Mouse (Mus musculus): ENCODE measurements around the gene Mgat3. TPM values are rescaled to one million over a fixed set of nuclear protein-coding genes. Genes with fewer than 3 reads are reported as not detected.
A peak's percentile ranks its signal among the peaks of the same experiment; 100 is the strongest.

Gene Mgat3
- polyA plus RNA-seq, 1 experiment from 2014 or later = 10.5 TPM

GRCm38 (mm10) chr15:80215716-80216479 is 42.4 kb downstream of the Mgat3 start:
- no peaks in the 10 kb centered on the region for H3K27me3 ChIP-seq (replicated peaks; ENCODE audit: control insufficient read depth, insufficient read depth, low read length)
- H3K4me1 ChIP-seq (replicated peaks; ENCODE audit: control insufficient read depth, insufficient read depth, low read length) = 0 out of 2 replicates have a peak, but pooled peaks cover 3% of the 10 kb centered on the region
- H3K27ac ChIP-seq (ENCODE audit: low read depth) = no peak overlapping the region
- ATAC-seq (replicated peaks; ENCODE audit: low FRiP score, low TSS enrichment, low read depth) = no peak
- H3K9me3 ChIP-seq (ENCODE audit: control insufficient read depth, low read length) = no peaks in the 10 kb centered on the region
- H3K4me2 ChIP-seq (ENCODE audit: low read length) = no peak overlapping the region
- DNase-seq (ENCODE audit: low spot score) = no peak
- peaks cover 33% of the 10 kb centered on the region for H3K36me3 ChIP-seq (ENCODE audit: control insufficient read depth, insufficient read depth, low read length)
- no peak overlapping the region for H3K9ac ChIP-seq (ENCODE audit: low read length)
- H3K4me3 ChIP-seq (ENCODE audit: low read depth, low read length) = no peak overlapping the region
- WGBS = 16% methylated on average over 10 of the region's 10 CpGs

GRCm38 (mm10) chr15:80216480-80216820 is 42.9 kb downstream of the Mgat3 start:
- ATAC-seq (replicated peaks; ENCODE audit: low FRiP score, low TSS enrichment, low read depth) = no peak
- no peak overlapping the region for H3K4me2 ChIP-seq (ENCODE audit: low read length)
- no peaks in the 10 kb centered on the region for H3K27me3 ChIP-seq (replicated peaks; ENCODE audit: control insufficient read depth, insufficient read depth, low read length)
- no peak overlapping the region for H3K27ac ChIP-seq (ENCODE audit: low read depth)
- 59% methylated on average over 9 of the region's 9 CpGs for WGBS
- 0 out of 2 replicates have a peak, but pooled peaks cover 3% of the 10 kb centered on the region for H3K4me1 ChIP-seq (replicated peaks; ENCODE audit: control insufficient read depth, insufficient read depth, low read length)
- H3K9me3 ChIP-seq (ENCODE audit: control insufficient read depth, low read length) = no peaks in the 10 kb centered on the region
- DNase-seq (ENCODE audit: low spot score) = no peak
- H3K4me3 ChIP-seq (ENCODE audit: low read depth, low read length) = no peak overlapping the region
- peaks cover 27% of the 10 kb centered on the region for H3K36me3 ChIP-seq (ENCODE audit: control insufficient read depth, insufficient read depth, low read length)
- H3K9ac ChIP-seq (ENCODE audit: low read length) = no peak overlapping the region

GRCm38 (mm10) chr15:80217476-80217875 is 44.0 kb downstream of the Mgat3 start:
- Histone ChIP-seq H3K4me2 (ENCODE audit: low read length) (no peak overlapping the region), H3K27me3 (replicated peaks; ENCODE audit: control insufficient read depth, insufficient read depth, low read length) (no peaks in the 10 kb centered on the region), H3K4me1 (replicated peaks; ENCODE audit: control insufficient read depth, insufficient read depth, low read length) (0 out of 2 replicates have a peak, but pooled peaks cover 3% of the 10 kb centered on the region), H3K9ac (ENCODE audit: low read length) (no peak overlapping the region), H3K27ac (ENCODE audit: low read depth) (no peak overlapping the region), H3K4me3 (ENCODE audit: low read depth, low read length) (no peak overlapping the region), H3K9me3 (ENCODE audit: control insufficient read depth, low read length) (no peaks in the 10 kb centered on the region), H3K36me3 (ENCODE audit: control insufficient read depth, insufficient read depth, low read length) (peaks cover 17% of the 10 kb centered on the region)
- ATAC-seq (replicated peaks; ENCODE audit: low FRiP score, low TSS enrichment, low read depth) (no peak), DNase-seq (ENCODE audit: low spot score) (no peak)
- 82% methylated on average over 10 of the region's 10 CpGs for WGBS

- no peaks in the 10 kb centered on the region for H3K27me3 ChIP-seq (replicated peaks; ENCODE audit: control insufficient read depth, insufficient read depth, low read length)
- no peak overlapping the region for H3K27ac ChIP-seq (ENCODE audit: low read depth)
- WGBS = 20% methylated on average over 14 of the region's 14 CpGs
- DNase-seq (ENCODE audit: low spot score) (no peak), ATAC-seq (replicated peaks; ENCODE audit: low FRiP score, low TSS enrichment, low read depth) (peak; percentile 53; the same call in 1 of the 2 replicates)
- H3K4me3 ChIP-seq (ENCODE audit: low read depth, low read length) = no peak overlapping the region
- no peak overlapping the region for H3K9ac ChIP-seq (ENCODE audit: low read length)
- H3K9me3 ChIP-seq (ENCODE audit: control insufficient read depth, low read length) = no peaks in the 10 kb centered on the region
- 0 out of 2 replicates have a peak, but pooled peaks cover 3% of the 10 kb centered on the region for H3K4me1 ChIP-seq (replicated peaks; ENCODE audit: control insufficient read depth, insufficient read depth, low read length)
- H3K36me3 ChIP-seq (ENCODE audit: control insufficient read depth, insufficient read depth, low read length) = 0 out of 2 replicates have a peak, but pooled peaks cover 7% of the 10 kb centered on the region
- H3K4me2 ChIP-seq (ENCODE audit: low read length) = peak overlapping the region; percentile 30; the same call in 1 of the 2 replicates
Measured at GRCm38 (mm10) chr15:80219211-80219610, 45.7 kb downstream of the Mgat3 start.

GRCm38 (mm10) chr15:80219705-80220657 is 46.5 kb downstream of the Mgat3 start:
- Histone ChIP-seq H3K27ac (ENCODE audit: low read depth) (no peak overlapping the region), H3K4me3 (ENCODE audit: low read depth, low read length) (no peak overlapping the region), H3K27me3 (replicated peaks; ENCODE audit: control insufficient read depth, insufficient read depth, low read length) (no peaks in the 10 kb centered on the region), H3K9ac (ENCODE audit: low read length) (no peak overlapping the region), H3K4me1 (replicated peaks; ENCODE audit: control insufficient read depth, insufficient read depth, low read length) (0 out of 2 replicates have a peak, but pooled peaks cover 3% of the 10 kb centered on the region), H3K9me3 (ENCODE audit: control insufficient read depth, low read length) (no peaks in the 10 kb centered on the region), H3K4me2 (ENCODE audit: low read length) (0 out of 2 replicates have a peak overlapping the region, but pooled peaks have one; percentile 30), H3K36me3 (ENCODE audit: control insufficient read depth, insufficient read depth, low read length) (0 out of 2 replicates have a peak, but pooled peaks cover under 1% of the 10 kb centered on the region)
- no peak for DNase-seq (ENCODE audit: low spot score)
- WGBS = 57% methylated on average over 4 of the region's 4 CpGs
- no peak for ATAC-seq (replicated peaks; ENCODE audit: low FRiP score, low TSS enrichment, low read depth)

GRCm38 (mm10) chr15:80221031-80221430 is 47.5 kb downstream of the Mgat3 start:
- Histone ChIP-seq H3K4me3 (ENCODE audit: low read depth, low read length) (no peak overlapping the region), H3K27ac (ENCODE audit: low read depth) (no peak overlapping the region), H3K4me1 (replicated peaks; ENCODE audit: control insufficient read depth, insufficient read depth, low read length) (0 out of 2 replicates have a peak, but pooled peaks cover 3% of the 10 kb centered on the region), H3K9me3 (ENCODE audit: control insufficient read depth, low read length) (no peaks in the 10 kb centered on the region), H3K36me3 (ENCODE audit: control insufficient read depth, insufficient read depth, low read length) (no peaks in the 10 kb centered on the region), H3K4me2 (ENCODE audit: low read length) (no peak overlapping the region), H3K9ac (ENCODE audit: low read length) (no peak overlapping the region), H3K27me3 (replicated peaks; ENCODE audit: control insufficient read depth, insufficient read depth, low read length) (no peaks in the 10 kb centered on the region)
- ATAC-seq (replicated peaks; ENCODE audit: low FRiP score, low TSS enrichment, low read depth) (no peak), DNase-seq (ENCODE audit: low spot score) (no peak)
- 72% methylated on average over 8 of the region's 8 CpGs for WGBS

- Histone ChIP-seq H3K9ac (ENCODE audit: low read length) (no peak overlapping the region), H3K4me3 (ENCODE audit: low read depth, low read length) (no peak overlapping the region), H3K36me3 (ENCODE audit: control insufficient read depth, insufficient read depth, low read length) (no peaks in the 10 kb centered on the region), H3K27me3 (replicated peaks; ENCODE audit: control insufficient read depth, insufficient read depth, low read length) (no peaks in the 10 kb centered on the region), H3K4me1 (replicated peaks; ENCODE audit: control insufficient read depth, insufficient read depth, low read length) (0 out of 2 replicates have a peak, but pooled peaks cover 3% of the 10 kb centered on the region), H3K27ac (ENCODE audit: low read depth) (no peak overlapping the region), H3K4me2 (ENCODE audit: low read length) (no peak overlapping the region), H3K9me3 (ENCODE audit: control insufficient read depth, low read length) (no peaks in the 10 kb centered on the region)
- ATAC-seq (replicated peaks; ENCODE audit: low FRiP score, low TSS enrichment, low read depth) (no peak), DNase-seq (ENCODE audit: low spot score) (no peak)
- 87% methylated on average over 7 of the region's 7 CpGs for WGBS
Measured at GRCm38 (mm10) chr15:80223751-80224150, 50.2 kb downstream of the Mgat3 start.

- H3K36me3 ChIP-seq (ENCODE audit: control insufficient read depth, insufficient read depth, low read length) = no peaks in the 10 kb centered on the region
- no peaks in the 10 kb centered on the region for H3K4me1 ChIP-seq (replicated peaks; ENCODE audit: control insufficient read depth, insufficient read depth, low read length)
- 29% methylated on average over 9 of the region's 9 CpGs for WGBS
- DNase-seq (ENCODE audit: low spot score) (peak; percentile 87), ATAC-seq (replicated peaks; ENCODE audit: low FRiP score, low TSS enrichment, low read depth) (peak; percentile 69; the same call in 1 of the 2 replicates)
- H3K9ac ChIP-seq (ENCODE audit: low read length) = no peak overlapping the region
- no peaks in the 10 kb centered on the region for H3K27me3 ChIP-seq (replicated peaks; ENCODE audit: control insufficient read depth, insufficient read depth, low read length)
- H3K4me2 ChIP-seq (ENCODE audit: low read length) = no peak overlapping the region
- H3K9me3 ChIP-seq (ENCODE audit: control insufficient read depth, low read length) = no peaks in the 10 kb centered on the region
- no peak overlapping the region for H3K27ac ChIP-seq (ENCODE audit: low read depth)
- no peak overlapping the region for H3K4me3 ChIP-seq (ENCODE audit: low read depth, low read length)
Measured at GRCm38 (mm10) chr15:80225208-80225607, 51.7 kb downstream of the Mgat3 start.

All from intestine, embryonic 14.5 days (tissue).